Comparison of ENCODE assay signal across 7 mouse cellular contexts in genomic region chr13:37482589-37482988, GRCm38 (mm10).
DNase-seq lines count a peak whose midpoint lies in the region; ATAC-seq and TF ChIP-seq lines count a peak whose summit lies in the region.

No protein-coding gene starts in this region.

- no peak for TF ChIP-seq CTCF in bone marrow macrophage, adult 2 months (IDR thresholded peaks at IDR 0.05; ENCODE audit: low read depth, low read length)

- H3K4me3 ChIP-seq in bone marrow macrophage, adult 2 months (ENCODE audit: insufficient read depth, low read length): no peak overlapping the region
- no peak overlapping the region for H3K4me3 ChIP-seq in forebrain, embryonic 15.5 days
- no peak overlapping the region for H3K4me3 ChIP-seq in macrophage (ENCODE audit: inconsistent target)

- peak overlapping the region; percentile 15; the same call in 1 of the 2 replicates for H3K27ac ChIP-seq in bone marrow macrophage, adult 2 months (ENCODE audit: insufficient read depth, low read depth, low read length)
- H3K27ac ChIP-seq in forebrain, embryonic 15.5 days (replicated peaks): 0 out of 2 replicates have a peak overlapping the region, but pooled peaks have one; percentile 39
- H3K27ac ChIP-seq in macrophage: peak overlapping the region; percentile 64

- no peaks in the 10 kb centered on the region for H3K79me2 ChIP-seq in macrophage (ENCODE audit: inconsistent target)

- no peaks in the 10 kb centered on the region for H3K36me3 ChIP-seq in forebrain, embryonic 15.5 days
- no peaks in the 10 kb centered on the region for H3K36me3 ChIP-seq in macrophage (ENCODE audit: inconsistent target)

- no peaks in the 10 kb centered on the region for H3K27me3 ChIP-seq in forebrain, embryonic 15.5 days

- peak; percentile 60 for ATAC-seq in forebrain, embryonic 15.5 days (replicated peaks)
- peak; percentile 87 to 91 for ATAC-seq in hematopoietic stem cell, adult 5-6 weeks (replicated peaks in 1 of 2; ENCODE audit: insufficient read depth in 1 of 2, low FRiP score in 2 of 2, low TSS enrichment in 1 of 2, low read depth in 1 of 2, poor library complexity in 2 of 2, severe bottlenecking in 2 of 2)

- no peak overlapping the region for H3K4me2 ChIP-seq in forebrain, embryonic 15.5 days (replicated peaks)

- H3K4me1 ChIP-seq in bone marrow macrophage, adult 2 months (ENCODE audit: control insufficient read depth, insufficient read depth, low read length): peaks cover 14% of the 10 kb centered on the region
- H3K4me1 ChIP-seq in forebrain, embryonic 15.5 days: peaks cover 19% of the 10 kb centered on the region

- peak; percentile 67 for DNase-seq in MN1 (ENCODE audit: low spot score)
- peak; percentile 60 to 69 for DNase-seq in layer of hippocampus, postnatal 10 days (ENCODE audit: low spot score in 2 of 2)
- peak; percentile 50 to 60 for DNase-seq in spleen, postnatal 36 days (ENCODE audit: low spot score in 2 of 2)

- no peak for TF ChIP-seq POLR2A in bone marrow macrophage, adult 2 months (IDR thresholded peaks at IDR 0.05; ENCODE audit: borderline replicate concordance, low read depth, low read length)

- H3K9ac ChIP-seq in forebrain, embryonic 15.5 days (replicated peaks): no peak overlapping the region

- H3K9me3 ChIP-seq in forebrain, embryonic 15.5 days: no peaks in the 10 kb centered on the region

- 18% methylated on average over 10 of the region's 10 CpGs for WGBS in forebrain, embryonic 15.5 days
- WGBS in macrophage (ENCODE audit: missing documents): 3% methylated on average over 10 of the region's 10 CpGs
